Mouse (Mus musculus) cerebellum, postnatal 14 days (tissue): ENCODE data around the gene Sh3bp4.

ENCODE experiments used
- DNase-seq, 2 experiments: peaks; one replicate each; pipeline ENCODE4 v3.0.0; 2021; ENCODE audit warnings: mixed read lengths in 2 of 2

Gene Sh3bp4

DNA sequence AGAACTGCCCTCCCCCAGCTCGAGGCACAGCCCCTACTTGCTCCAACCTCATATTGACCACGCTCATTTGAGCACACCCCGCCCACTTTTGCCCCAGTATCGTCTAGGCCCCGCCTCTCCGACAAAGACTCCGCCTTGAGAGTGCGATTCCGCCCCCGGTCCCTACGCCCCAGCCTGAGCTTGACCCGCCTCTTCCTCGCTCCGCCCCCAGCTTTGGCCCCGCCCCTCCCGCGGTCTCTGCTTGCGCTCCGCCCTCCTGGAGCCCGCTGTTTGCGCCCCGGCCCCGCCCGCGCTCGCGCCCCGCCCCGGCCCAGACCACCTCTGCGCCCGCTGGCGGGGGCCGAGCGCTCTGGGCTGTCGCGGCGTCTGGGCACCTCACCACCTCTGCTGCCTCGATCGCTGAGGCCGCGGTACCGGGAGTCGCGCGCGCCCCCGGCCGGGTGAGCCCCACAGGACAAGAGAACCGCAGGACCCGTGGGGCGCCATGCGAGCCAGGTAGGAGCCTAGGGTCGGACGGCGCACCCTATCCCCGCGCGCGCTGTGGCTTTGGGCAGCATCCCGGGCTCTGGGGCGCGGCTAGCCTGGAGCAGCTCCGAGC lies at the start of gene Sh3bp4:
TSS of gene Sh3bp4 (plus strand) at position 313 of the 598 bp plus-strand sequence.
- peak; percentile 95 to 96 for DNase-seq

DNA sequence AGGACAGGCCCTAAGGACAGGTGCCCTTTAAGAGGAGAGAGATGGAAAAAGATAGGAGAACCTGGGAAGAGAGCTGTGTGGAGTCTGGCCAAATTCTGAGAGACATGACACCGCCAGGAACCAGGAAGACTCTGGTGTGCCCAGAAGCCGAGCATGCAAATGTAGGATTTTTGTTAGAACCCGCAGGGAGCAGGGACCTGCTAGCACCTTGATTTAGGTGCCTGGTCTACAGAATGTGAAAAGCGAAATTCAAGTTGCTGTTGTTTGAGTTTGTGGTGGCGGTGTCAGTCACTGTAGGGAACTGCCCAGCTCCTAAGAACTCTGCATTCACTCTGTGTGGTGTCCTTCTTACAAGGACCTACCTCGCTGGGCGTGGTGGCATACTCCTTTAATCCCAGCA lies 47.2 kb upstream of the Sh3bp4 start:
- no peak for DNase-seq

DNA sequence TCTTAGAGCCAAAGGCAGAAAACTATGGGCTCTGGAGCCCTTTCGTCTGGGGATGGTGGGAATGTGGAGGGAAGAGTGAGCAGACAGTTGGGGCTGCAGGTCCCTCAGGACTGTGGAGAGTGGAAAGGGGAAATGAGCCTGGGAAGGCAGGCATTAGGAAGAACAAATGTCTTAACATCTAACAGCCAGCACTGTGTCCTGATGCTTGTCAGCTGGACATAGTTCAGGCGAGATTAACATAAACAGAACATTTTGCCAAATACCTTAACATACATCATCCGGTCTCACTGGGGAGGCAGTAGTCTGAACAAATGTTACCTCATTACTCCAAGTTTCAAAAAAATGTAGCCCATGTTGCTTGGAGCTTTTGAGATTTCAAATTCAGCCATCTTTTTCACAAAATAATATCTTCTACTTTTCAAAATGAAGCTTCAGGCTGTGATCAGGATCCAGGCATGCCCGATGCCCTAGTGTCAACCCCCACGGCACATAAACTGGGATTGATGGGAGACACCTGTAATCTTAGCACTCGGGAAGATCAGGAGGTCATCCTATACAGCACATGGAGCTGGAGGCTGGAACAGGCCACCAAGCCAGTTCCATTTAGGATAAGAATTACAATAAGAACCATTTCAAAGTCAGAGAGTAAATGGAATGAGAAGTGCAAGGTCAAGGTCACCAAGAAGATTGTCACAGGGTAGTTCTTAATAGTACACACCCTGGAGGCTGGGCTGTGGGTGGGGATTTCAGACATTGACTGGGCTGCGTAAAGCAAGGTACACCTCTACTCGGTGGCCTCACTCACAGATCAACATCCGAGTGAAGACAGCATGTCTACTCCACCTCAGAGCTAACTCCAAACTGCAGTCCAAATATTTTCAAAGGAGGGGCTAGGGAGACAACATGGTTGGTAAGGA lies 45.3 kb upstream of the Sh3bp4 start:
- DNase-seq, result no peak

DNA sequence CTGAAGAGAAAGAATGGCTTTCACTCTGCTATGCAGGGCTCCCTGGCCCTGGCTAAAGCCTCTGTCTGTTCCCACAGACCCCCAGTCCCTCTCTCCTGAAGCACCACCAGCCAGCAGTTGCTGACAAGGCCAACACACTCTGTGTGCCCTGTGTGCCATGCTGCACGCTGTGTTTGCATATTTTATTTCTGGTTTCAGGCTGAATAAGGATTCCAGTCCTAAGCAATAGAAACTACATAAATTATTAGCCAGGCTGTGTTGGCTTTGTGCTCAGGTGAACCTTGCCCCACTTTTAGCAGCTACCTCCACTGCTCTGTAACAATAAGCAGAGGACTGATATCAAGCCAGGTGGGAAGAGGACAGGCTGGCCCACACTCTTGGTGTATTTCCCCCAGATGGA lies 44.2 kb upstream of the Sh3bp4 start:
- no peak for DNase-seq

DNA sequence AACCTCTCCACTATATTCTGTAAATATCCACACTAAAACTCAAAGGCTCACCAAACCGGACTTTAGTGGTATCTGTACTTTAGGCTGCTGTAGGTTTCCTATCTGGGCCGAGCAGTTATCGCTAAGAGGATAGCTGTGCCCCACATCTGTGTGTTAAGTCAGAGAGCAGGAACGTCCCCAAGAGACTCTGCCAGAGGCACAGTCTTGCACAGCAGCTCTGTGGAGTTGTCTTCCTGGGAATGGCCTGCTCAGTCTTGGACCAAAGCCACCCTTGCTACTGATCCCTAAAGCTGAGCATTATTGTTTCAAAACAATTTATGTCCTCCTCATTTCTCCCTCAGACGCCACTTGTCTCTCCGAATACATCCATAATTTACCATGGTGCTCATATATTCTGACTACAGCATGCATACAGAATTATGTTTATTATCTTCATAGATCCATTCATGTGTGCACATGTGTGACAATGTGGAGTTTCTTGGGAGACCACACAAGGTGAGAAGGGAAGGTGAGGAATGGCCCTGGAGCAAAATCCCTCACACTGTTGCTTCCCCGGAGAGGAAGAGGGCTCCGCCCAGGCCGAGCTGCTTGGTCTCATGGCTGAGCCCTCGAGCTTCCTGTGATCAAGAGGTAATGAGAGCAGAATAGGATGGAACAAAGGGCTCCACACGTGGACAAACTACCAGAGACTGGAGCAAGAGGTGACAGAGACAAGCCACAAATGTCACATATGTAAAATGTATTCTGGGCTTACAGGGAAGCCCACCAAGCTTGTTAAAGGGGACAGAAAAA lies 40.9 kb upstream of the Sh3bp4 start:
- DNase-seq, result no peak

DNA sequence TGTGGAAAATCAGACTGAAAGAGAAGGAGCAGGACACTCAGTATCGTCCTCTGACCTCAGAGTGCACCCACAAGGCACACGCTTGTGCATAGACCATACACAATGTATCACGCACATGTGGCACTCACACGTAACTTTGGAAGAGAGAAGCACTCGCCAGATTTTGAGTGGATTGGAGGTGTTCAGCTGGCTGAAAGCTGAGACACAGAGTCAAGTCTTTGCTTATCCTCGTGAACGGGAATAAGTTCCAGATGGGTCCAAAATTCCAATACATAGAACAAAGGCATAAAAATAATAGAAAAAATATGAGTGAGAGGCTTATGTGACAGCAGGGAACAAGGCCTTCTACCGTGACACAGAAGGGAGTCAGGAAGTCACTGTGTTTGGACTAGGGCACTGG lies 36.6 kb upstream of the Sh3bp4 start:
- DNase-seq, result no peak

DNA sequence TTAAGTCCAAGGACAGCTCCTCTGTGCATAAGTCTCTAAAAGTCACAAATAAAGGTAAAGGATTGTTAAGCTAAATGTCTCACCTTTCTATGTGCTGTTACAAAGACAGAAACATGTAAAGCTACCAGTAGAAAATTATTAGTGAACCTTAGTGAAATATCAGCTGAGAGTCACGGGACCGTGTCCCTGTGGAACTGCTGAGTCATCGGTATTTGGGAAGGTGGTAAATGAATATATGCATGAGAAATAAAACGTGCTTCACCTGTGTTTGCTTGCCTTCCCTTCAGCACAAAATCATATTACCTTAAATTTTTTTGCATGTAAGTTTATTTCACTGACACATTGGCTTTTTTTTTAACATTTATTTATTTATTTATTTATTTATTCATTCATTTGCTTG lies 36.2 kb upstream of the Sh3bp4 start:
- no peak for DNase-seq

DNA sequence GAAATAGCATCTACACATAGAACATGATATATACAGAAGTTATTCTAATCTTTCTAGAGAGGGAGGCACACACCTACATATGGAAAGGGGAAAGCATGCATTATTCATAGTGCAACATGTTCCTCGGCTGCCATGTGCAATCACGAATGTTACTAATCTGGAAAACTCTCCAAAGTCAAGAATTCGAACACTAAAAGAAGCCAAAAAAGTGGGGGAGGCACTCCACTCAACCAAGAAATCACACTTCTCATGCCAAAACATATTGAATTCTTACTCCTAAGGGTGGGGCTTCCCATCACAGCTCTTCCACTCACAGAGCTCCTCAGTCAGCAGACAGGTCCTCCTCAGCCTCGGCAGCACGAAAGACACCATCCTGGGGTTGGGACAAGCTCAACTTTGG lies 35.1 kb upstream of the Sh3bp4 start:
- no peak for DNase-seq

DNA sequence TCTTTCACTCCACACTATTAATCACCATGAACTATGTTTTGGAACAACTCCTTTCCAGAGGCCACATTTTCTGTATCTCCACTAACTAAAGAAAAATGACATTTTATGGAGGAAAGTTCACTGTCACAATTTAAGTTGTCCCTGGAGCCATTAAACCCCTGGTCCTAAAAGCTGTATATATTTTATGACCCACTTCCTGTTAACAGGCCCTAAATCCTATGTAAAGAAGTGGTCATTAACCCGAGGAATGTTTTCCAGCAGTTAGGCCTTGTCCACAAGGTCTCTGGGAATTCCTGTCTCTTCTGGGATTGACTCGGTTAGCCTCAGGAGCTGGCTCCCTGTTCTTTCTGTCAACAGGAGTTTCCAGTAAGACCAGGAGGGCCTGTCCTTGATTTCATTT lies 30.4 kb upstream of the Sh3bp4 start:
- no peak for DNase-seq

DNA sequence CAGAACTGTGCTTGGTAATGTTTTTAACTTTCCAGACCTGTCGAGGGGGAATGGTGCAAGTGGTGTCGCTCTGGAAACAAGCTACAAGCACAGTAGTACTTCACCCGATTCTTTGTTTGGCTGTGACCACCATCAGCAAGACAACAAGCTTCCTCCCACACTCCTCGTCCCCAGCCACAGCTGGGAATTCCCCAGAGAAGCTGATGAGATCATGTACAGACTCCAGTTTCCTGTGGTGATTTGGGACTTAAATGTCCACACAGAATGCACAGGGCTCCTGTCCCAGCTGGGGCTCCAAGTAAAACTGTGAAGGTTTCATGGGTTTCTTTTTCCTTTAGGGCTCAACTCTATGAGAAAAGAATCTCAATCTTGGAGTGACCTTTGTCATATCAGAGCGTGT lies 28.9 kb upstream of the Sh3bp4 start:
- DNase-seq, result no peak

DNA sequence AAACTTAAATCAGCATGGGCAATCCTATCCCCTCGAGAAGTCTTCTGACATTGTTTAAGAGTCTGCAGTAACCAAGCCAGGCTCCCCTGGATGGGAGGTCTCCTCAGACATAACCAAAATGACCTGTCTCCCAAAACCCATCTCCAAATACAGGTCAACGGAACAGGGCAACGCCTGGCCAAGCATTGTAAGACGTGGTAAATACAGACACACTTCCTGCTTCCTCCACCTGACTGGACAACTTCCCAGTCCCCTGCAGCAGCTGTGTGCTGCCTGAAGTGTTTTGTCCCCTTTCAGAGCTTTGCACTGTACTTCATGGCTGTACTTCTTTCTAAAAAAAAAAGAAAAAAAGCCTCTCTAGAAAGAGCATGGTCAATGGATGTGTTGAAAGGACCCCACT lies 28.1 kb upstream of the Sh3bp4 start:
- DNase-seq, result no peak

DNA sequence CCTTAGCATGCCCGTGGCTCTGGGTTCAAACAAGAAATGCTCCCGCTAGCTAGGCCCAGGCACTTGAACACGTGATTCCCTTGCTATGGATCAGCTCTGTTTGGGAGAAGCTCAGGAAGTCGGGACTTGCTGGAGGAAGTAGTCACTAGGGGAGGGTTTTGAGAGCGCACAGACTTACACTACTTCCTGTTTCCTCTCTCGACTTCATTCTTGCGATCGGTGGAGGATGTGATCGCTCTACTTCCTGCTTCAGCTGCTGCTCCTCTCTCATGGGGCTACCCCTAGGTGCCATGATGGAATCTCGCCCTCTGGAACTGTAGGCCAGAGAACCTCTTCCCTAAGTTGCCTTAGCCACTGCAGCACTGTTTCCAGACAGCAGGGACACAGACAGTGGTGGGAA lies 27.3 kb upstream of the Sh3bp4 start:
- no peak for DNase-seq

DNA sequence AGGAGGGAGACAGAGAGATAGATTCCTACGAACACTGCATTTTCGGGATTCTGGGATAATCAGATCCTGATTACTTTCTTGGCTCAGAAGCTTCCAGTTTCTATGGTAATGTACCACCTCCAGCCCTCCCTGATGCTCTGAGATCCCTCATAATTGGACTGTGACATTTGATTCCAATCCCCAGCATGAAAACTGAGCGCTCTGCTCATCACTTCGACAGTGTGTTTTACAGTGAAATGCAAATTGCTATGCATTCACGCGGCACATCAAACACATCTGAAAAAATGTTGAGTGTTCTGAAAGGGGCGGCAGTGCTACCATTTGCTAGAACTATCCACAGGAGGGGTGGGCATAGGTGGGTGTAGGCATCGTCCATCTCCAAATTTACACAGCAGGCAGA lies 24.8 kb upstream of the Sh3bp4 start:
- DNase-seq, result no peak

DNA sequence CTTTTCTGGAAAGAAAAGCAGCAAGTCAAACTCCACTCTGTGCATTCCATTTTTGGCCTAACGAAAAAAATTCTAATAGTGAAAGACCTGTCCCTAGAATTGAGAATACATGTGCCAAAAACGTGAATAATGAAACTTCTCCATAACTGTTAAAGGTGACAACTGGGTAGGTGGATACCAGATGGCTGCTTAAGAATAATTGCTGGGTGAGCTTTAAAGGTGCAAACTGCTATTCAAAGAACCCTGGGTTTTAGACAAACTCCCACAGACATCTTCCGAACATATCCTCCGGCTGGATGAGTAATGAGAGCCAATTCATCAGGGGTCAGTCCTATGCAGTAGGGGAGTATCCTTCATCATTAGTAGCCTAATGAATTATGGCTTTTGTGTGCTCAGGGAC lies 20.7 kb upstream of the Sh3bp4 start:
- no peak for DNase-seq

DNA sequence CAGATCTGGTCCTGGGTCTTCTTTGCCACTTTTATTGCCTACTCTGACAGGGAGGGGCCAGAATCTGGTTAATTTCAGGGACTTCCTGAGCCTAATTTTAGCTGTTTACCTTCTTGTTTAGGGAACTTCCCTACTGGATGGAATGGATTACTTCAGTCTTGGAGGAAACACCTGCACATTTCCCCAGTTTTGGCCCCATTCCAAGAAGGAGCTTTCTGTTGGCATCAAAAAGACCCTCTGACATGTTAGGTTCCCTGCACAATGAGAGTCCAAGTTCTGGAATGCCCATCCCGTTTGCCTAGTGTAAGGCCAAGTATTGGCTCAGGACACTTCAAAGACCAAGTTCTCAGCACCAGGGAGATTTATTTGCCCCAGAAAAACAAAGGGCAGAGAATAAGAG lies 14.0 kb upstream of the Sh3bp4 start:
- no peak for DNase-seq

DNA sequence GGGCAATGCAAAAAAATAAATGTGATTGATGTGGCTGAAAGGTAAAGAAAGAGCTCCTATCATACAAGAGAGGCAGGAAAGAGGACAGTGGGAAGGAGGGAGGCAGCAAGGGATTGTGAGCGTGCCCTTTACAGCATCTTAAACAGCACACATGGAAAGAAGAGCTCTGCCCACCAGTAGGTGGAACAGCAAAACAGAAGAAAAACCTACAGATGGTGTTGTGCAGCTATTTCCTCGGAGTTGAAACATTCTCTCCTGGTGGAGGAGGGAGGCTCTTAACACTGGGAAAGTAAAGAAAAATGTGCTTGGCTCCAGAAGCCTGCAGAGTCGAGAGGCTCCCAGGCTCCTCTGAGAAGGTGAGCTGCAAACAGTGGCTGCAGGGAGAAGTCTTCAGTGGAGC lies 12.8 kb upstream of the Sh3bp4 start:
- no peak for DNase-seq

DNA sequence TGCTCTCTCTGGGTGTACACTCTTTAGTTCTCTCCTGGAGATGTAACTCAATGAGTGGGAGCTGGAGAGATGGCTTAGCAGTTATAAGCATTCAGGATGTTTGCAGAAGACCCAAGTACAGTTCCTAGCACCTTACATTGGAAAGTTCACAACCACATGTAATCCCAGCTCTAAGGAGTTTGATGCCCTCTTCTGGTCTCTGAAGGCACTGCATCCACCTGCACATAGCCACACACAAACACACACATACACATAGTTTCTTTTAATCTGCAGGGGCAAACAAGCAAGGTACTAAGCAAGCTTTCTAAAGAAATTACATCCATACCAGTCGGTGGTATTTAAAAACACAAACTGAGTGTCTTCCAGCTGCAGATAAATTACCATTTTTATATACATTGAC lies 12.2 kb upstream of the Sh3bp4 start:
- no peak for DNase-seq

DNA sequence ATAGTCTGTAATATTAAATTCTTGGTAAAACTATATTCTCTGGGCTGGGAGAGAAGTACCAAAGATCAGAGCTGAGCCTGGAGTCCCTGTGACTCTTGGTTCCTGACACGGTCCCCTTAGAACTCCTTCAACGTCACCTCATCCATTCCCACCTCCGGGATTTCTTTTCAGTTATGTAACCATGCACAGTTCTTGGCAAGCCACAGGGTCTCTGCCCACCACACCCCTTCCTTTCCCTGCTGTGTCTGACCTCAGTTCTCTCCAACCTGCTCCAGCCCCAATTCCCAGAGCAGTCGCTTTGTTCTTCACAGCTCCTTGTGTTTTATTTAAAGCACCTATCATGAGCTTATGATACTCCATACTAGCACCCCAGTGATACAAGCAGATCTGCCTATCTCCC lies 7.2 kb upstream of the Sh3bp4 start:
- DNase-seq, result no peak

DNA sequence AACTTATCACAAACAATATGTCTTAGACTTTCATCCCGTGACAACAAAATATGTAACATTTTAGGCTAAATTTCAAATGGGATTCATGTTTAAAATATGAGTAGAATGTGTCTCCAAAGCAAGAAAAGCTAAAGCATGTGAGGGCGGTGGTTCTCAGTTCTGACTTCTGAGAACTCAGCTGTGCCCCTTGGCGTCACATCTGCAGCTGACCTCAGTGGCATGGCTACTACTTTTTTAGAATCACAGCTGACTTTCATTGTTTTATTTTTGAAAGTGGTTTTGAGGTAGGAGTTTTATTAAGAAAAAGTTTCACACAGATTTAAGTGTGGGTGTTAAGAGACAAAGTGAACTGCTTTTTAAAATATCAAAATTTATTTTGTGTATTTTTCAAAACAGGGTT lies 6.4 kb upstream of the Sh3bp4 start:
- DNase-seq, result no peak

DNA sequence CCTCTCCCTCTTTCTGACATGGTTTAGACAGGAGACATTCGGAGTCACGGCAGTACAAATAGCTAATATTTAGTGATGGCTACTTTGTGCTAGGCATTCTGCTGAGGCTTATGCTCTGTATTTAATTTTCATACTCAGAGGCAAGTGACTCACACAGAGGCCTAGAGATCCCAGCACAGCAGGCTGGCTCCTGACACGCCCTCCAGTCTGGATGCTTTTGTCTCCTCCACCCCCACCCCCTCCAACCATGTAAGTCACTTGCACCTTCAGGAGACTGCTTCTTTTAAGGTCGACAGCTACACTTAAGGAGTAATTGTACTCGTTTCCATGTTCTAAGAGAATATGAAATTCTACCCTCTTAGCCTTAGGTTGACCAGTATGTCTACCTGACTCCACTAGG lies 1.4 kb upstream of the Sh3bp4 start:
- DNase-seq, result no peak

DNA sequence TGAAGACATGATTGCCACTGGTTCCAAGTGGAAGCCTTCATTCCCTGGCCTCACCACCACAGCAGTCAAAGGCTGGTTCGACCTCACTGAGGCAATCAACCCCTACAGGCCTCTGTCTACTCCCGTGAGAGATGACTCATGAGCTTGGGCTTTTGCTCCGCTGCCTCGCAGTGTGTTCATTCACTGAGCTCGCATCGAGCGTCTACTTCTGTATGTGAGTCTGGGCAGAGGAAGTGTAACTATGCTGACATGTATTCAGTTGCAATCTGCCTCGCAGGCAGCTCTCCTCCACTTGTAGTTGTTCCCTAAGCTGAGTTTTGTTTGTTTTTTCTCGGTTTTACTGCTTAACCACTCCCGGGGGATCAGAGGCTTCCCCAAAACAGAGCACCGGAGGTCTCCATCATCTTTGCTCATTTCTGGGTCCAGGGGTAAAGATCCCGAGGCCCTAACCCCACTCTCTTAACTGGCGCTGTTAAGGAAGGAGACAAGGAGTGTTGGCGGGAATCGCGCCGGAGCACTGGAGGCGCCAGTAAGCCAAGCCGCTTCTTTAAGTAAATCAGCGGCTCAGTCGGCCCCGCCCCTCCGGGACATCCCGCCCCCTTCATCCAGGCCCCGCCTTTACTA lies 624 bp upstream of the Sh3bp4 start:
- DNase-seq, result no peak

DNA sequence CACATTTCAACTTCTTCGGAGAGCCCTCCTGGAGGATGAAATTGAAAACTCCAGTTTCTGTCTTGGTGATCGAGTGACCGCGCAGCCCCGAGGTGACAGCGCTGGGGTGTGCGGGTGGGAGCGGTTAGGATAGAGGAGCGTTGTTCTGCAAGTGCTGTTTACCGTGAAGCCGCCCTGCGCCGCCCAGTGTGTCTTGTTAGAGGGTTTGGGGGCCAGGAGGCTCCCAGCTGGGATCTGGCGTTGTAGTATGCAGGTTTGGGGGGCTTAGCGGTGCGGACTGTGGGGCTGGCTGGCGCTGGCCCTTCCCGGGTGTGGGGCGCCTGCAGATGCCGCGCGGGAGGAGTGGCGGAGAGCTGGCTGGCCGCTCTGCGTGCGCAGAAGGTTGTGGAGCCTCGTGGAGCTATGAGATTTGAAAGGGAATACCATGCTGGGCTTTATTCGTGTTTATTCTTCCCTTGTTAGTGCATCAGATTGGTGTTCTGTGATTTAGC lies 701 bp downstream of the Sh3bp4 start:
- peak; percentile 49 to 50 for DNase-seq
